Mouse (Mus musculus): Measurements from ENCODE around the gene 1700017B05Rik. TPM values are rescaled to one million over a fixed set of nuclear protein-coding genes. Genes with fewer than 3 reads are reported as not detected.
A peak's percentile ranks its signal among the peaks of the same experiment; 100 is the strongest.
"Not testable (repeated sequence)": the region's sequence is repeated elsewhere in the genome, so short reads cannot be mapped to it uniquely, and the experiment has no call there.

1700017B05Rik gene
- polyA plus RNA-seq, 1 experiment from 2014 or later, result 19.5 TPM

GRCm38 (mm10) chr9:57212448-57213222 lies 49.8 kb downstream of the 1700017B05Rik start:
- no peaks in the 10 kb centered on the region for H3K4me1 ChIP-seq (ENCODE audit: control insufficient read depth, insufficient read depth, low read length)
- no peak overlapping the region for H3K4me3 ChIP-seq (ENCODE audit: low read depth, low read length)
- WGBS, result 56% methylated on average over 9 of the region's 9 CpGs
- H3K4me2 ChIP-seq (ENCODE audit: low read depth, low read length), result no peak overlapping the region
- no peaks in the 10 kb centered on the region for H3K36me3 ChIP-seq (ENCODE audit: control insufficient read depth, insufficient read depth, low read length)
- no peak overlapping the region for H3K27ac ChIP-seq (replicated peaks; ENCODE audit: low read depth, low read length)
- no peaks in the 10 kb centered on the region for H3K9me3 ChIP-seq (ENCODE audit: control insufficient read depth, low read length)
- DNase-seq (ENCODE audit: low spot score) (no peak), ATAC-seq (ENCODE audit: low read depth) (no peak)
- no peak overlapping the region for H3K9ac ChIP-seq (ENCODE audit: low read depth, low read length)
- H3K27me3 ChIP-seq (replicated peaks; ENCODE audit: control insufficient read depth, insufficient read depth, low read length), result no peaks in the 10 kb centered on the region

- peak; percentile 49 for DNase-seq (ENCODE audit: low spot score)
- Histone ChIP-seq H3K27ac (replicated peaks; ENCODE audit: low read depth, low read length) (no peak overlapping the region), H3K36me3 (ENCODE audit: control insufficient read depth, insufficient read depth, low read length) (no peaks in the 10 kb centered on the region), H3K4me1 (ENCODE audit: control insufficient read depth, insufficient read depth, low read length) (no peaks in the 10 kb centered on the region), H3K4me2 (ENCODE audit: low read depth, low read length) (no peak overlapping the region), H3K4me3 (ENCODE audit: low read depth, low read length) (no peak overlapping the region), H3K27me3 (replicated peaks; ENCODE audit: control insufficient read depth, insufficient read depth, low read length) (no peaks in the 10 kb centered on the region), H3K9me3 (ENCODE audit: control insufficient read depth, low read length) (no peaks in the 10 kb centered on the region), H3K9ac (ENCODE audit: low read depth, low read length) (no peak overlapping the region)
- ATAC-seq (ENCODE audit: low read depth), result no peak
- 31% methylated on average over 3 of the region's 3 CpGs for WGBS
These were observed 53.1 kb downstream of the 1700017B05Rik start for GRCm38 (mm10) chr9:57209316-57209715.

GRCm38 (mm10) chr9:57206896-57207295 lies 55.5 kb downstream of the 1700017B05Rik start:
- no peak overlapping the region for H3K4me2 ChIP-seq (ENCODE audit: low read depth, low read length)
- no peaks in the 10 kb centered on the region for H3K4me1 ChIP-seq (ENCODE audit: control insufficient read depth, insufficient read depth, low read length)
- H3K9me3 ChIP-seq (ENCODE audit: control insufficient read depth, low read length), result no peaks in the 10 kb centered on the region
- H3K9ac ChIP-seq (ENCODE audit: low read depth, low read length), result no peak overlapping the region
- H3K27me3 ChIP-seq (replicated peaks; ENCODE audit: control insufficient read depth, insufficient read depth, low read length), result no peaks in the 10 kb centered on the region
- no peak overlapping the region for H3K27ac ChIP-seq (replicated peaks; ENCODE audit: low read depth, low read length)
- ATAC-seq (ENCODE audit: low read depth), result no peak
- DNase-seq (ENCODE audit: low spot score), result no peak
- H3K36me3 ChIP-seq (ENCODE audit: control insufficient read depth, insufficient read depth, low read length), result no peaks in the 10 kb centered on the region
- WGBS, result 56% methylated on average over 2 of the region's 2 CpGs
- H3K4me3 ChIP-seq (ENCODE audit: low read depth, low read length), result no peak overlapping the region

- WGBS, result 84% methylated on average over 12 of the region's 13 CpGs
- not testable (repeated sequence) for H3K4me1 ChIP-seq (ENCODE audit: control insufficient read depth, insufficient read depth, low read length); H3K9ac ChIP-seq (ENCODE audit: low read depth, low read length); H3K4me2 ChIP-seq (ENCODE audit: low read depth, low read length); ATAC-seq (ENCODE audit: low read depth); H3K27ac ChIP-seq (replicated peaks; ENCODE audit: low read depth, low read length); DNase-seq (ENCODE audit: low spot score); H3K36me3 ChIP-seq (ENCODE audit: control insufficient read depth, insufficient read depth, low read length); H3K4me3 ChIP-seq (ENCODE audit: low read depth, low read length); H3K9me3 ChIP-seq (ENCODE audit: control insufficient read depth, low read length); H3K27me3 ChIP-seq (replicated peaks; ENCODE audit: control insufficient read depth, insufficient read depth, low read length)
These were observed 58.8 kb downstream of the 1700017B05Rik start for GRCm38 (mm10) chr9:57203571-57203970.

Other genes with a start within 250 kb of the 1700017B05Rik start
- gene Sin3a, start 190.6 kb downstream of the 1700017B05Rik start, polyA plus RNA-seq (2014; fragmentation: Nextera tagmentation; extraction: Ambion mirVana), result 32.4 and 38.6 TPM in 2 replicates
- gene Man2c1, start 131.9 kb downstream of the 1700017B05Rik start, polyA plus RNA-seq (2014; fragmentation: Nextera tagmentation; extraction: Ambion mirVana), result 38.2 and 42.4 TPM in 2 replicates
- gene Neil1, start 114.3 kb downstream of the 1700017B05Rik start, polyA plus RNA-seq (2014; fragmentation: Nextera tagmentation; extraction: Ambion mirVana), result 6.5 and 7.7 TPM in 2 replicates
- gene Commd4, start 104.3 kb downstream of the 1700017B05Rik start, polyA plus RNA-seq (2014; fragmentation: Nextera tagmentation; extraction: Ambion mirVana), result 83.0 and 89.9 TPM in 2 replicates
- not detected in 2 replicates for gene Trcg1, start 26.1 kb downstream of the 1700017B05Rik start, polyA plus RNA-seq (2014; fragmentation: Nextera tagmentation; extraction: Ambion mirVana)
- gene Ppcdc, start 177.5 kb upstream of the 1700017B05Rik start, polyA plus RNA-seq (2014; fragmentation: Nextera tagmentation; extraction: Ambion mirVana), result 20.2 and 25.2 TPM in 2 replicates
- 10.9 and 14.5 TPM in 2 replicates for gene Scamp5, start 205.4 kb upstream of the 1700017B05Rik start, polyA plus RNA-seq (2014; fragmentation: Nextera tagmentation; extraction: Ambion mirVana)
- 0.86 and 1.4 TPM in 2 replicates for gene Rpp25, start 241.4 kb upstream of the 1700017B05Rik start, polyA plus RNA-seq (2014; fragmentation: Nextera tagmentation; extraction: Ambion mirVana)